Mouse (Mus musculus) forebrain, embryonic 10.5 days (tissue): ENCODE measurements around the gene Mxd1. TPM values are rescaled to one million over a fixed set of nuclear protein-coding genes. Genes with fewer than 3 reads are reported as not detected.
A peak's percentile ranks its signal among the peaks of the same experiment; 100 is the strongest.

Experiments
- DNase-seq: peaks from one replicate; pipeline ENCODE4 v3.0.0-alpha.2; 2017; ENCODE audit warnings: low spot score; ENCODE audit errors: extremely low spot score
- H3K27ac ChIP-seq: fragments of 300-500 bp; sonication (generic); 2 replicates; pipeline ENCODE4 v1.5.1; 2016; ENCODE audit warnings: mild to moderate bottlenecking
- H3K27me3 ChIP-seq: fragments of 300-500 bp; sonication (generic); 2 replicates; pipeline ENCODE4 v1.6.1; 2016; ENCODE audit warnings: mild to moderate bottlenecking; ENCODE audit not compliant: poor library complexity, severe bottlenecking
- H3K36me3 ChIP-seq: fragments of 300-500 bp; sonication (generic); replicated peaks from 2 replicates; pipeline ENCODE4 v1.6.1; 2016; ENCODE audit warnings: mild to moderate bottlenecking, moderate library complexity
- H3K4me1 ChIP-seq: fragments of 300-500 bp; sonication (generic); 2 replicates; pipeline ENCODE4 v1.6.1; 2016
- H3K4me3 ChIP-seq: fragments of 300-500 bp; sonication (generic); 2 replicates; pipeline ENCODE4 v1.5.1; 2016; ENCODE audit warnings: mild to moderate bottlenecking, moderate library complexity
- H3K9me3 ChIP-seq: fragments of 300-500 bp; sonication (generic); 2 replicates; pipeline ENCODE4 v1.6.1; 2016; ENCODE audit warnings: mild to moderate bottlenecking, moderate library complexity
- WGBS: fragments of 180-500 bp; shearing (Covaris S2); methylation state at CpG from one replicate; pipeline ENCODE4 v1.1.7; 2016; 5-methylcytosine and 5-hydroxymethylcytosine counted together
- polyA plus RNA-seq: library from polyadenylated mRNA; unstranded; fragments of >200 nt; fragmentation: Nextera tagmentation; extraction: Ambion mirVana; gene quantifications from 2 replicates; pipeline ENCODE4 v1.2.1, GENCODE M21; 2016

Mxd1 gene
- polyA plus RNA-seq, 1 experiment from 2014 or later, result 8.3 TPM

DNA sequence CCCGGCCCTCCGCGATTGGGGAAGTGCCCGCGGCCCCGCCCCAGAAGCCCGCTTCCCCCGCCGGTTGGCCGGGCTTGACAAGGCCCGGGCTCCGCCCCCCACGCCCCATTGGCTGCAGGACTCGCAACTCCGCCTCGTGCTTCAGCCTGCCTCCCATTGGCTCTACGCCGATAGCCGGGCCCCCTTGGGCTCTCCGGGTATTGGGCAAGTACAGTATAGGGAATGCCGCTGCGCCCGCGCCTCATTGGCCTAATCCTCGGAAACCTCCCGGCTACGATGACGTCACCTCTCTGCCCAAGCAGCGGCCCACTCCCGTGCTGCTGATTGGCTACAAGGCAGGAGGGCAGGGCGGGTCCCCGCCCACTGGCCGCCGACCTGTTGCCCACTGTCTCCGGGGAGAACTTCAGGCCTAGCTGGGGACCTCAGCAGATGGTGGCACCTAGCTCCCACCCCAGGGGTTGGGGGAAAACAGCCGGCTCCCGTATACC is 323 bp upstream of the Mxd1 start:
- peak overlapping the region; percentile 77 for H3K27ac ChIP-seq
- H3K4me1 ChIP-seq, result peaks cover 23% of the 10 kb centered on the region
- no peaks in the 10 kb centered on the region for H3K9me3 ChIP-seq
- peak overlapping the region; percentile 72 for H3K4me3 ChIP-seq
- peak; percentile 100 for DNase-seq
- H3K36me3 ChIP-seq, result peaks cover 28% of the 10 kb centered on the region
- under 1% methylated on average over 37 of the region's 37 CpGs for WGBS
- no peaks in the 10 kb centered on the region for H3K27me3 ChIP-seq

DNA sequence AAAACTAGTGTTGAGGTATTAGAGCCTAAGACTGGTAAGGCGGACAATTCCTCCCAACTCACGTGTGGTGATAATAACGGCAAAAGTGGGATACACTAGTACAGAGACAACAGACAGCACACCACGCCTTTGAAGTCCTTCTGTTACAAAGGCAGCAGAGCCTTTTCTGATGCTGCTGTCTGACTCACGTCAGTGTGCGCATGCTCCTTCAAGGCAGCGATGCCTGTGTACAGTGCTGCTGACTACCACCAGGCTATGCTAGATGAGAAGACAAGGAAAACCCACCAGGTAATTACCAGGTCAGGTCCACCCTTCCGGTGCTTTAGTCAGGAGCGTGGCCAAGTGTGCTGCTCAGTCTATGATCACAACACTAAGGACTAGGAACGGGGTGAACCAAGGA is 1.9 kb downstream of the Mxd1 start:
- Histone ChIP-seq H3K4me1 (peaks cover 23% of the 10 kb centered on the region), H3K36me3 (peaks cover 14% of the 10 kb centered on the region), H3K27ac (no peak overlapping the region), H3K4me3 (no peak overlapping the region), H3K9me3 (no peaks in the 10 kb centered on the region), H3K27me3 (no peaks in the 10 kb centered on the region)
- WGBS, result 95% methylated on average over 10 of the region's 10 CpGs
- no peak for DNase-seq

- no peak for DNase-seq
- H3K9me3 ChIP-seq, result no peaks in the 10 kb centered on the region
- H3K36me3 ChIP-seq, result peaks cover 12% of the 10 kb centered on the region; the same call in 1 of the 2 replicates
- no peak overlapping the region for H3K27ac ChIP-seq
- peaks cover 23% of the 10 kb centered on the region for H3K4me1 ChIP-seq
- H3K27me3 ChIP-seq, result no peaks in the 10 kb centered on the region
- H3K4me3 ChIP-seq, result no peak overlapping the region
- 85% methylated on average over 17 of the region's 17 CpGs for WGBS
These were observed 3.2 kb downstream of the Mxd1 start for GRCm38 (mm10) chr6:86665560-86666307.

GRCm38 (mm10) chr6:86665076-86665475 is 3.9 kb downstream of the Mxd1 start:
- H3K4me3 ChIP-seq, result no peak overlapping the region
- no peaks in the 10 kb centered on the region for H3K9me3 ChIP-seq
- H3K36me3 ChIP-seq, result peaks cover 15% of the 10 kb centered on the region; the same call in 1 of the 2 replicates
- WGBS, result 86% methylated on average over 5 of the region's 5 CpGs
- no peaks in the 10 kb centered on the region for H3K27me3 ChIP-seq
- H3K27ac ChIP-seq, result no peak overlapping the region
- peaks cover 22% of the 10 kb centered on the region for H3K4me1 ChIP-seq
- DNase-seq, result no peak

DNA sequence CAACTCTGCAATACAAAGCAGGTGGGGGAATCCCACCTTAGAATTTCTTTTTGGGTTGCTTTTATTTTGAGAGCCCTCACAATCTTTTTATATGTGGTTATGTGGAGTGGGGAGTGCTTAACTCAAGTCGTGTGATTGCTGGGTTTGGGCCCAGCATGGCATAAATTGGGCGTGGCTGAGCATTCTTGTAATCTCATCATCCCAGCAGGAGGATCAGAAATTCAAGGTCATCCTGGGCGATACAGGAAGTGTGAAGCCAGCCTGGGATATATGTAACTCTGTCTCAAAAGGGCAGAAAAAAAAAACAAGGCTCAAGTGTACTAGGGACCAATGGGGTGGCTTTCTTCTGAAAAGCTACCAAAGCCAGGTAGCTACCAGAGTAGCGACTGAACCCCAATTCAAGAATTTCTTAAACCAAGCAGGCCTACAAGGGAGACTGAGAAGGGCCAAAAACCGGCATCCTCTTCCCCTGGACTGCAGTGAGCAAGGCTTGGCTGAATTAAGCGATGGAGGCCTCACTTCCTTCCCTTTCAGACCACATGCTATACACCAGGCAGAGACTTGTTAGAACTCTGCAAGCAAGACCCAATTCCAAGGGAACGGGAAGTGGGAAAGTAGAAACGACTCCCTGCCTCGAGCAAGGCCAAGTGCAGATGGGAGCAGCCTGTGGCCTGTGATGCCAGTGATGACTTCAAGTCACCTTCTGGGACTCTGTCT is 8.6 kb downstream of the Mxd1 start:
- no peak for DNase-seq

DNA sequence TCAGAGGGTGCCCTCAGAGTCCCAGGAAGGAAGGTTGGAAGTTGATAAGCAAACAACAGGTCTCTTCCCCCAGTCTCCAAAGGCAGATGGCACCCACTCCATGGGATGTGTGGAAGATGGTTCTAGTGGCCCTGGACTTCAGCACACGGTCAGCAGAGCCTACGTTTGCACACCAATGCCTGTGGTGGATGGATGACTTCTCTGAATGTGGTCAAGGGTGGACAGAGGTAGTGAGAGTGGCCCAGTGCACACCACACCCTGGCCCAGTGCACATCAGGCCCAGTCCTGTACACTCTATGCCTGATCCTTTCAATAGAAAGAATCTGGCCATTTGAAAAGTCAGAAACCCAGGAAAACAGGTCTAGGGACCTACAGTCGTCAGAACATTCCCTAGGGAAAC is 10.5 kb downstream of the Mxd1 start:
- Histone ChIP-seq H3K36me3 (peaks cover 22% of the 10 kb centered on the region; the same call in 1 of the 2 replicates), H3K4me1 (no peaks in the 10 kb centered on the region), H3K27ac (no peak overlapping the region), H3K27me3 (no peaks in the 10 kb centered on the region), H3K4me3 (no peak overlapping the region), H3K9me3 (no peaks in the 10 kb centered on the region)
- 89% methylated on average over 3 of the region's 3 CpGs for WGBS
- no peak for DNase-seq

More for the DNA sequence above, 8.6 kb downstream of the Mxd1 start:
- Histone ChIP-seq H3K36me3 (peaks cover 22% of the 10 kb centered on the region; the same call in 1 of the 2 replicates), H3K27me3 (no peaks in the 10 kb centered on the region), H3K9me3 (no peaks in the 10 kb centered on the region), H3K4me1 (no peaks in the 10 kb centered on the region), H3K27ac (no peak overlapping the region), H3K4me3 (no peak overlapping the region)
- WGBS, result 82% methylated on average over 9 of the region's 9 CpGs

DNA sequence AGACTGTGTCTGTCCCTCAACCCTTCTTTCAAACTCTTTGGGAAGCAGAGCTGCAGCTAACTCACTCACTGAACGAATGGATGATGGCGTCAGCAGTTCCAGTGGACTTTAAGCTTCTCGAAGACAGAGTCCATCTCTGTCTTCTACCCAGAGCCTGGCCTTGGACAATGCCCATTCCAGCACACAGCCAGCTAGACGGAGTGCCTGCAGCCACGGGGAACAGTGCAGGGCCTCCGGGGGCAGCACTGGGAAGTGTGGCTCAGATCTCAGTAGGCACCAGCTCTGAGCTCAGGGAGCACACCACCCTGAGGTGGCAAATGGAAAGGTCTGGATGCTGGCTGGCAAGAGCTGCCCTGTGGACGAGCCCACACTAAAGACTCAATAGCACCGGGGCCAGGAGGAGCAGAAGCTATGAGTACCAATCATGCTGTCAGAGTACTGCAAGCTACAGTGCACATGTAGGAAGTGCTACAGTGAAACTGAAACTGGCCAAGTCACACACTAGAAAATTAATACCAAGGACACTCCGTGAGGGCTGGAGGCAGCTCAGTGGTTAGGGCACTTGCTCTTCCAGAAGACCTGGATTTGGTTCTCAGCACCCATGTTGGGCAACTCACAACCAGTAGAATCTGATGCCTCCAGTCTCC is 14.6 kb downstream of the Mxd1 start:
- Histone ChIP-seq H3K27ac (no peak overlapping the region), H3K36me3 (peaks cover 36% of the 10 kb centered on the region), H3K4me3 (no peak overlapping the region), H3K27me3 (no peaks in the 10 kb centered on the region), H3K4me1 (no peaks in the 10 kb centered on the region), H3K9me3 (no peaks in the 10 kb centered on the region)
- no peak for DNase-seq
- WGBS, result 80% methylated on average over 9 of the region's 9 CpGs

DNA sequence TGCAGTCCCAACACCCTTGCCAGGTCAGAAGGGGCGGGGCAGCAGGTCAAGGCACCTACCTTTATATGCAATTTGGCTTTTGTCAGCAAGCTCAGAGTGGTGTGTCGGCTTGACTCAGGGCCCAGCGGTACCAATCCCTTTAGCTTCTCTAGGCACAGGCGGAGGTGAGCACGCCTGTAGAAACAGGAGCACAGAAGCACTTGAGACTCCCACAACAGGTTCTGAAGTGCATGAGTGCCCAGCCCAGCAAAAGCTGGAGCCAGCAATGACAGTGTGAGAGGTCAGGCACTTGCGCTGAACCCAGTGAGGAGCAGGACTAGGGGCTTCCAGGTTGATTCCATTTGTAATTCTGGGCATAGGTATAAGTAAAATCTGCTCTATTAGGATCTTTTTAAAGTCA is 15.9 kb downstream of the Mxd1 start:
- WGBS, result 87% methylated on average over 6 of the region's 6 CpGs
- no peak overlapping the region for H3K27ac ChIP-seq
- H3K4me1 ChIP-seq, result no peaks in the 10 kb centered on the region
- peaks cover 43% of the 10 kb centered on the region for H3K36me3 ChIP-seq
- no peak for DNase-seq
- H3K9me3 ChIP-seq, result no peaks in the 10 kb centered on the region
- H3K27me3 ChIP-seq, result no peaks in the 10 kb centered on the region
- no peak overlapping the region for H3K4me3 ChIP-seq

DNA sequence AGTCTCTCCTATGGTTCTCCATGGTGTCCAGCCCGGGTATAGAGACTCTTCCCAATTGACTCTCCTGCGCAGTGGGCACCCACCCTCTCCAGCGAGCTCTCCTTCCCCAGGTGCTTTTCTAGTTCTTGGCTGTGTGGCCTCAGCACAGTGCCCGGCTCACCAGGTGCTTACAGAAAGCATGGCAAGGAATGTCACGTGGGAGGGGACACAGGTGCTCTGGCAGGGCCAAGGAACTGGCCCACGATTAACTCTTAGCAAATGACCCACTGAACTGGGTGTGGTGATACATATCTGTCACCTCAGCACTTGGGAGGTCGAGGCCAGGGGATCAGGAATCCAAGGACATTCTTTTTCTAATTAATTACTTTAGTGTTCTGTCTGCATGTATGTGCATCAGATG is 22.8 kb downstream of the Mxd1 start:
- no peak for DNase-seq
- H3K27ac ChIP-seq, result no peak overlapping the region
- peaks cover 24% of the 10 kb centered on the region for H3K36me3 ChIP-seq
- no peaks in the 10 kb centered on the region for H3K9me3 ChIP-seq
- H3K4me3 ChIP-seq, result no peak overlapping the region
- WGBS, result 85% methylated on average over 7 of the region's 7 CpGs
- H3K27me3 ChIP-seq, result no peaks in the 10 kb centered on the region
- no peaks in the 10 kb centered on the region for H3K4me1 ChIP-seq

- Histone ChIP-seq H3K4me3 (no peak overlapping the region), H3K9me3 (no peaks in the 10 kb centered on the region), H3K4me1 (no peaks in the 10 kb centered on the region), H3K27ac (no peak overlapping the region), H3K36me3 (peaks cover 19% of the 10 kb centered on the region), H3K27me3 (no peaks in the 10 kb centered on the region)
- WGBS, result 86% methylated on average over 4 of the region's 4 CpGs
- DNase-seq, result no peak
These were observed 23.4 kb downstream of the Mxd1 start for GRCm38 (mm10) chr6:86645551-86645950.

- no peak overlapping the region for H3K4me3 ChIP-seq
- peaks cover 12% of the 10 kb centered on the region for H3K36me3 ChIP-seq
- WGBS, result 87% methylated on average over 3 of the region's 3 CpGs
These were observed 24.1 kb downstream of the Mxd1 start for GRCm38 (mm10) chr6:86644775-86645400.

GRCm38 (mm10) chr6:86641716-86642115 is 27.2 kb downstream of the Mxd1 start:
- no peaks in the 10 kb centered on the region for H3K27me3 ChIP-seq
- no peak for DNase-seq
- H3K4me1 ChIP-seq, result no peaks in the 10 kb centered on the region
- no peak overlapping the region for H3K4me3 ChIP-seq
- no peaks in the 10 kb centered on the region for H3K9me3 ChIP-seq
- 76% methylated on average over 8 of the region's 8 CpGs for WGBS
- H3K27ac ChIP-seq, result 0 out of 2 replicates have a peak overlapping the region, but pooled peaks have one; percentile 44
- no peaks in the 10 kb centered on the region for H3K36me3 ChIP-seq

More at GRCm38 (mm10) chr6:86644775-86645400, 24.1 kb downstream of the Mxd1 start:
- Histone ChIP-seq H3K27ac (no peak overlapping the region), H3K27me3 (no peaks in the 10 kb centered on the region), H3K4me1 (no peaks in the 10 kb centered on the region), H3K9me3 (no peaks in the 10 kb centered on the region)
- DNase-seq, result no peak
